Mouse (Mus musculus) liver, adult 2 months (tissue): ENCODE measurements around the gene Pyroxd1. TPM values are rescaled to one million over a fixed set of nuclear protein-coding genes. Genes with fewer than 3 reads are reported as not detected.

Experiments
- DNase-seq: peaks from one replicate; pipeline ENCODE4 v3.0.0-alpha.2; 2011; ENCODE audit warnings: low read depth, low spot score; ENCODE audit errors: extremely low read depth
- H3K27ac ChIP-seq: fragments of 200-500 bp; replicated peaks from 2 replicates; pipeline ENCODE4 v1.5.1; 2012; ENCODE audit warnings: low read depth, mild to moderate bottlenecking, control low read depth, inconsistent platforms, low read length; ENCODE audit not compliant: insufficient read depth
- H3K27me3 ChIP-seq: fragments of 200-500 bp; 2 replicates; pipeline ENCODE4 v1.6.1; 2012; ENCODE audit warnings: mild to moderate bottlenecking, moderate library complexity, low read length, inconsistent platforms; ENCODE audit not compliant: control insufficient read depth, insufficient read depth
- H3K36me3 ChIP-seq: fragments of 200-500 bp; 2 replicates; pipeline ENCODE4 v1.6.1; 2012; ENCODE audit warnings: low read length, inconsistent platforms; ENCODE audit not compliant: control insufficient read depth, insufficient read depth
- H3K4me1 ChIP-seq: fragments of 200-500 bp; 2 replicates; pipeline ENCODE4 v1.6.1; 2011; ENCODE audit warnings: low read length; ENCODE audit not compliant: control insufficient read depth, insufficient read depth
- H3K4me3 ChIP-seq: fragments of 200-500 bp; 2 replicates; pipeline ENCODE4 v1.5.1; 2011; ENCODE audit warnings: low read depth, mild to moderate bottlenecking, control low read depth, low read length, moderate library complexity; ENCODE audit not compliant: insufficient read depth
- H3K79me2 ChIP-seq: fragments of 200-500 bp; 2 replicates; pipeline ENCODE4 v1.6.1; 2012; ENCODE audit warnings: inconsistent platforms, mild to moderate bottlenecking, low read length, moderate library complexity; ENCODE audit not compliant: control insufficient read depth, insufficient read depth
- H3K9ac ChIP-seq: fragments of 200-500 bp; 2 replicates; pipeline ENCODE4 v1.6.1; 2012; ENCODE audit warnings: low read depth, mild to moderate bottlenecking, control low read depth, inconsistent platforms, low read length
- CTCF ChIP-seq: fragments of 200-500 bp; IDR thresholded peaks from 2 replicates; pipeline ENCODE4 v1.5.1; 2011; ENCODE audit warnings: low read depth, low read length, control low read depth
- POLR2A ChIP-seq: fragments of 200-500 bp; IDR thresholded peaks from 2 replicates; pipeline ENCODE4 v1.6.1; 2011; ENCODE audit warnings: low read length, control low read depth; ENCODE audit not compliant: insufficient read depth; ENCODE audit errors: extremely low read depth
- WGBS: fragments of 180-500 bp; shearing (Covaris S2); methylation state at CpG from one replicate; pipeline ENCODE4 v1.1.7; 2018; 5-methylcytosine and 5-hydroxymethylcytosine counted together
- polyA plus RNA-seq: library from polyadenylated mRNA; depleted of rRNA; stranded (reverse); fragments of >200 nt; gene quantifications from 2 replicates; pipeline ENCODE4 v1.2.3, GENCODE M21; 2012; rRNA removed
- total RNA-seq: library from RNA; depleted of rRNA; stranded (reverse); fragments of >200 nt; gene quantifications from 2 replicates; pipeline ENCODE4 v1.2.3, GENCODE M21; 2014; rRNA removed

Pyroxd1 gene
- total RNA-seq = 9.9 and 12.8 TPM in 2 replicates
- 3.3 and 4.1 TPM in 2 replicates for polyA plus RNA-seq

- Histone ChIP-seq H3K79me2 (no peaks in the 10 kb centered on the region), H3K36me3 (peaks cover 6% of the 10 kb centered on the region; the same call in 1 of the 2 replicates), H3K27ac (peak within 1 kb of the TSS; percentile 81), H3K4me3 (peak within 1 kb of the TSS; percentile 99), H3K27me3 (no peaks in the 10 kb centered on the region), H3K4me1 (peaks cover 1% of the 10 kb centered on the region; the same call in 1 of the 2 replicates), H3K9ac (peak within 1 kb of the TSS; percentile 97)
- TF ChIP-seq CTCF (no peak), POLR2A (0 out of 2 replicates have a peak, but pooled peaks have one; percentile 32)
- peak; percentile 86 for DNase-seq
- WGBS = under 1% methylated on average over 48 of the region's 48 CpGs
These were observed at the start of gene Pyroxd1 for GRCm38 (mm10) chr6:142345440-142346038. Gene Pyroxd1, plus strand, starts transcription at chr6:142345654.

DNA sequence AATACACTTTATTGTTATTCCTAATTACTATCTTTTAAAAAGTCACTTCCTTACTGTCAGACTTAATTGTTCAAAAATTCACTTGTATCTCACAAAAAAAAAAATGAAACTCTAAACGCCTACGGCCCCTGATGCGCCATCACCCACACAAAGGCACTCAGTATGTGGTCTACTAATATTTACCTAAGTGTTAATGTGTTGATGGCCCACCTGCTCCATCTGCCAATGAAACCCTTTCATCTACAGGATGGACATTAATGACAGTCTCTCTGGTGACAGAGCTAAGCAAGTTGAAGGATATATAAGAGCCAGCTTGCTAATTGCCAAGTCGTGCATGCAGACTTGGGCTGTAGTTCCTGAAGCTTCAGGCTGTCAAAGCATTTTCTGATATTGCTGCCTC is 47.4 kb upstream of the Pyroxd1 start, which contains the start of gene Iapp:
Gene Iapp, plus strand, starts transcription at position 326 of the 400 bp plus-strand sequence.
- no peak within 1 kb of the TSS for H3K27ac ChIP-seq
- no peaks in the 10 kb centered on the region for H3K36me3 ChIP-seq
- no peaks in the 10 kb centered on the region for H3K4me1 ChIP-seq
- 48% methylated on average over 4 of the region's 4 CpGs for WGBS
- TF ChIP-seq POLR2A (no peak), CTCF (no peak)
- no peak within 1 kb of the TSS for H3K4me3 ChIP-seq
- H3K9ac ChIP-seq = no peak within 1 kb of the TSS
- H3K79me2 ChIP-seq = no peaks in the 10 kb centered on the region
- no peaks in the 10 kb centered on the region for H3K27me3 ChIP-seq
- DNase-seq = no peak

DNA sequence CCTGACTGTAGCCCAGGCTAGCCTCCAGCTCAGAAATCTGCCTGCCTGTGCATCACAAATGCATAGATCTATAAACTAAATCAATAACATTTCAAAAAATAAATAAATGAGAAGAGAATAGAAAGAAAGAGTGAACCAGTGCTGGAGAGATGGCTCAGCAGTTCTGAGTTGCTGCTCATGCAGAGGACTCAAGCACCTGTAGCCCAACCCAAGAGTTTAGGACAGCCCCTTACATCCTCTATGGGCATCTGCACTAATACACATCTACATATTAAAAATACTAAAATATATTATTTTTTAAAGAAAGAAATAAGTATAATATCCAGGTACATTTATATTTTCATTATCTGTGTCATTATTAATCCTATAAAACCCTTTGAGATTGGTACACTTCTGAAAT is 40.4 kb upstream of the Pyroxd1 start:
- H3K9ac ChIP-seq = no peak overlapping the region
- H3K79me2 ChIP-seq = no peaks in the 10 kb centered on the region
- DNase-seq = no peak
- H3K4me1 ChIP-seq = no peaks in the 10 kb centered on the region
- no peaks in the 10 kb centered on the region for H3K27me3 ChIP-seq
- H3K36me3 ChIP-seq = no peaks in the 10 kb centered on the region
- no peak for TF ChIP-seq CTCF
- no peak for TF ChIP-seq POLR2A
- H3K4me3 ChIP-seq = no peak overlapping the region
- H3K27ac ChIP-seq = no peak overlapping the region

DNA sequence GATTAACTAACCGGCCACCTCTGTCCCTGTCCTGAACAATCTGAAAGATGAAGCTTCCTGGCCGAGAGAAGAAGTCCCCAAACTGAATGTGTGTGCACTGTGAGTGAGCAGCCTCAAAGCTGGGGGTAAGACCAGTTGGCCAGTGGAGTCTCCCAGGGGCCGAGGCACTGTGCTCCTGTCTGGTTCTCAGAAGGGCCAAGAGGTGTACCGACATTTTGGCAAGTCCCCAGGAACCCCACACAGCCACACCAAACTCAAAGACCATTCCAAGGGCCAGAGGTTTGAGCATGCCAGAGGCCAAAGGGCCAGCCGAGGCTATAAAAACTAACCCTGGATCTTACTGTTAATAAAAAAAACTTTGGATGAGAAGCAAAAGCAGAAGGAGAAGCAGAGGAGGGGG is 31.2 kb upstream of the Pyroxd1 start:
- Histone ChIP-seq H3K4me1 (no peaks in the 10 kb centered on the region), H3K9ac (no peak overlapping the region), H3K27ac (no peak overlapping the region), H3K4me3 (no peak overlapping the region), H3K27me3 (no peaks in the 10 kb centered on the region), H3K79me2 (no peaks in the 10 kb centered on the region), H3K36me3 (no peaks in the 10 kb centered on the region)
- no peak for TF ChIP-seq POLR2A
- TF ChIP-seq CTCF = no peak
- no peak for DNase-seq
- 88% methylated on average over 5 of the region's 5 CpGs for WGBS

- Histone ChIP-seq H3K79me2 (no peaks in the 10 kb centered on the region), H3K27me3 (no peaks in the 10 kb centered on the region), H3K36me3 (no peaks in the 10 kb centered on the region), H3K4me3 (no peak overlapping the region), H3K27ac (no peak overlapping the region), H3K4me1 (no peaks in the 10 kb centered on the region), H3K9ac (no peak overlapping the region)
- no peak for DNase-seq
- TF ChIP-seq CTCF (no peak), POLR2A (no peak)
These were observed 28.3 kb upstream of the Pyroxd1 start for GRCm38 (mm10) chr6:142317106-142317505.

DNA sequence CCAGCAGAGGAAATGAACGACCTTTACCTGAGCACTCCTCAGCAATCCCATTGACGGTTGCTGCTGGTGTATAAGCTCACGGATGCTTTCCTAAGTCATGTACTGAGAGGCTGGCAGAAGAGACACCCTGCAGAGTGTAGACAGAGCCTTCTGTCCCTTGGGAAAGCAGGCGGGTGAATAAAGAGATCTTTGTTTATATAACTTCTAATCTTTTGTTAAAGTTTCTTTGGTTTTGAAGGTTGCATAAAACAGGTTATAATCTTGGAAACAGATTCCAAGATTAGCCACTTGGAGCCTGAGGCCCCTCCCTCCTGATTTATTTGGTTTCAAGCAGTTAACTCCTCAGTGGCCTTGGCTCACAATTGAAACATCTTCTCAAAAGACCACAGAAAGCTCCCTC is 22.6 kb upstream of the Pyroxd1 start, which contains the start of gene Slco1a5:
Gene Slco1a5, minus strand, starts transcription at position 101 of the 400 bp plus-strand sequence.
- H3K27me3 ChIP-seq = no peaks in the 10 kb centered on the region
- no peaks in the 10 kb centered on the region for H3K36me3 ChIP-seq
- WGBS = 46% methylated on average over 4 of the region's 4 CpGs
- TF ChIP-seq POLR2A = no peak
- TF ChIP-seq CTCF = no peak
- H3K27ac ChIP-seq = no peak within 1 kb of the TSS
- H3K4me3 ChIP-seq = no peak within 1 kb of the TSS
- no peak within 1 kb of the TSS for H3K9ac ChIP-seq
- no peaks in the 10 kb centered on the region for H3K79me2 ChIP-seq
- H3K4me1 ChIP-seq = no peaks in the 10 kb centered on the region
- no peak for DNase-seq
